Mouse (Mus musculus) liver, embryonic 12.5 days (tissue): ENCODE data around the gene Ephx3. TPM values are rescaled to one million over a fixed set of nuclear protein-coding genes. Genes with fewer than 3 reads are reported as not detected.

Source experiments
- ATAC-seq: fragments of 200-750 bp; cut with Nextera tagmentation; 2 replicates; pipeline ENCODE4 v1.8.0; 2017; ENCODE audit warnings: moderate number of reproducible peaks, mild to moderate bottlenecking, moderate library complexity
- H3K27ac ChIP-seq: fragments of 300-500 bp; sonication (generic); 2 replicates; pipeline ENCODE4 v1.5.1; 2016; ENCODE audit warnings: mild to moderate bottlenecking
- H3K27me3 ChIP-seq: fragments of 300-500 bp; sonication (generic); replicated peaks from 2 replicates; pipeline ENCODE4 v1.6.1; 2016; ENCODE audit warnings: mild to moderate bottlenecking, moderate library complexity
- H3K36me3 ChIP-seq: fragments of 300-500 bp; sonication (generic); 2 replicates; pipeline ENCODE4 v1.6.1; 2016; ENCODE audit warnings: mild to moderate bottlenecking, moderate library complexity
- H3K4me1 ChIP-seq: fragments of 300-500 bp; sonication (generic); 2 replicates; pipeline ENCODE4 v1.6.1; 2016
- H3K4me2 ChIP-seq: fragments of 300-500 bp; sonication (generic); 2 replicates; pipeline ENCODE4 v1.6.1; 2016; ENCODE audit warnings: mild to moderate bottlenecking, moderate library complexity
- H3K4me3 ChIP-seq: fragments of 300-500 bp; sonication (generic); 2 replicates; pipeline ENCODE4 v1.5.1; 2016; ENCODE audit warnings: mild to moderate bottlenecking, moderate library complexity
- H3K9ac ChIP-seq: fragments of 300-500 bp; sonication (generic); 2 replicates; pipeline ENCODE4 v1.6.1; 2016; ENCODE audit warnings: mild to moderate bottlenecking, moderate library complexity
- H3K9me3 ChIP-seq: fragments of 300-500 bp; sonication (generic); replicated peaks from 2 replicates; pipeline ENCODE4 v1.6.1; 2016; ENCODE audit warnings: mild to moderate bottlenecking, moderate library complexity
- WGBS: fragments of 180-500 bp; shearing (Covaris S2); methylation state at CpG from one replicate; pipeline ENCODE4 v1.1.7; 2016; ENCODE audit not compliant: insufficient replicate concordance; 5-methylcytosine and 5-hydroxymethylcytosine counted together
- polyA plus RNA-seq: library from polyadenylated mRNA; unstranded; fragments of >200 nt; fragmentation: Nextera tagmentation; extraction: Ambion mirVana; gene quantifications from 2 replicates; pipeline ENCODE4 v1.2.1, GENCODE M21; 2016

The Ephx3 gene
- polyA plus RNA-seq, 1 experiment from 2014 or later, result 0.10 TPM

DNA sequence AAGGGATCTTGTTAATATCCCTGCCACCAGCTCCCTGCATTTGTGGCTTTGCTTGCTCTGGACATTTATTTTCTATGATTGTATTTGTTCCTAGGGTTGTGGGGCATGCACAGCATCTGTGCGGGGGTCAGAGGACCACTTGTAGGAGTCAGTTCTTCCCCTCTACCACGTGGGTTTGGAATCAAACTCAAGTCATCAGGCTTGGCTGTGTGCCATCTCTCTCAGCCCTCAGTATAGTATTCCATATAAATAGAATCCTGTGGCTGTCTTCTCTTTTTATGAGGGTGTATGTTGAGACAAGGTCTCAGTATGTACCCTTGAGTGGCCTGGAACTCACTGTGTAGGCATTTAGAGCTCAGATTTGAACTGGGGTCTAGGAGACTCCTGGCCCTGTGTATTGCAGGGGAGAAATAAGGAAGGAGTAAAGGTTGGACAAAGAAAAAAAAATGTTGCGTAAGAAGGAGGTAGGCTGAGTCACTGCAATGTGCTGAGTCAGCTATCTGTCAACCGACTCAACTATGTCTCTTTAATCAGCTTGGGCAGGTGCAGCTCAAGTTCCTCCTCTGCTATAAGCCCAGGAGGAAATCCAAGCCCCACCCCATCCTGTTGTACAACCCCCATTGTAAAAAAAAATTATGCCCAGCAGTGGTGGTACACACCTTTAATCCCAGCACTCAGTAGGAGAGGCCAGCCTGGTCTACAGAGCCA, 19.7 kb downstream of the Ephx3 start:
- ATAC-seq, result peak; percentile 54; the same call in 1 of the 2 replicates

DNA sequence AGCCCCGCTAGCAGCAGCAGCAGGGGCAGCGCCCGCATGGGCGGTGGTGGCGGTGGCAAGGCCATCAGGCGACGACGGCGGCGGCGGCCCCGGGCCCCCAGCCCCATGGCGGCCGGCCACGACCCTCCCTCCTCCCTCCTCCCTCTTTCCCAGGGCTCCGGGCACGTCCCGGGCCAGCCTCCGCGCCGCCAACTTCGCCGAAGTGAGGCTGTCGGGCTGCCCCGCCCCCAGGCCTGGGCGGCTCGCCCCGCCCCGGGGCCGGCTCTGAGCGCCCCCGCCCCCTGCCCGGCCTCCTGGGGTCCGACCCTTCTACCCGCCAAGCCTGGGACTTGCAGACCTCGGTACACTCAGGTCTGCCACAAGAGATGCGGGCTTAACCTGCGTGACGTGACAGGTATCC, 22.7 kb downstream of the Ephx3 start, which contains the start of gene Notch3:
TSS of gene Notch3 (minus strand) at position 166 of the 400 bp plus-strand sequence.
- H3K9me3 ChIP-seq, result no peaks in the 10 kb centered on the region
- ATAC-seq, result peak; percentile 46
- WGBS, result 2% methylated on average over 39 of the region's 39 CpGs

More for the DNA sequence above, 19.7 kb downstream of the Ephx3 start:
- Histone ChIP-seq H3K4me3 (no peak overlapping the region), H3K4me2 (0 out of 2 replicates have a peak overlapping the region, but pooled peaks have one; percentile 6), H3K36me3 (no peaks in the 10 kb centered on the region), H3K27ac (no peak overlapping the region), H3K9ac (no peak overlapping the region), H3K9me3 (no peaks in the 10 kb centered on the region), H3K4me1 (peaks cover 40% of the 10 kb centered on the region), H3K27me3 (peaks cover 34% of the 10 kb centered on the region)
- WGBS, result 38% methylated on average over 4 of the region's 4 CpGs

DNA sequence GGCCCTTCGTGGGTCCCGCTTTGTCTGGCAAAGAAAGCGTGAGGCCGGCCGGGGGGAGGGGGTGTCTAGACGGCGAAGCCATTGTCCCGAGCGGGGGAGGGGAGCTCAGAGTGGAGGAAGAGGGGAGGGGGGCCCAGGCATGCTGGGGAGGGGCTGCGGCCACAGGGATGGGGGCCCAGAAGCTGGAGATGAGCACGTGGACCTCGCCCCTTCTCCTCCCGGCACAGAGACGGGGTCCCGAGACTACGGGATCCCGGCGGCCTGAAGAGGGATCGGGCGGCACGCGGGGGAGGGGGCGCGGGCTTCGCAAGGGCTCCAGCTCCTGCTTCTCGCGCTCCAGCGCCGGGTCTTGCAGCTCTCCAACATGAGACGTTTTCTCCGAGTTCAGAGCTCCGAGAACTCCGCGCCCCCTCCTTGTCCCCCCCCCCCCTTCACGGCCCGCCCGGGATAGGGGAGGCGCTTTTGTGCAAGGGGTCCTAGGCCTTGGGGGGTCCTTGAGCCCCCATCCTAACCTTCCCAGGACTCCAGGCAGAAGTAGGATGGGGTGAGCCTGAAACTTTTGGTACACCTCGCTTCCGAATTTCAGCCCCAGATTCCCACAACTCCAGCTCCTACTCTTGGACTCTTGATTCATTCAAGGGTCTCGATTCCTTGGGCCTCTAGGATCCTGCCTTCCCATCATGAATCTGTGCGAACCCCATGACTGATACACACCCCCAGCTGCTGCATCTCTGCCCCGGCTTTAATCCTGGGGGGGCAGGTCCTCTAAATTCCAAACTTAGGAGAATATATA, 23.4 kb downstream of the Ephx3 start:
- Histone ChIP-seq H3K4me2 (peak overlapping the region; percentile 90), H3K27ac (0 out of 2 replicates have a peak overlapping the region, but pooled peaks have one; percentile 10), H3K9ac (peak overlapping the region; percentile 49), H3K9me3 (no peaks in the 10 kb centered on the region), H3K4me3 (peak overlapping the region; percentile 57), H3K36me3 (no peaks in the 10 kb centered on the region), H3K4me1 (peaks cover 51% of the 10 kb centered on the region), H3K27me3 (peaks cover 71% of the 10 kb centered on the region)
- WGBS, result 1% methylated on average over 41 of the region's 43 CpGs
- no peak for ATAC-seq

More for the DNA sequence above, 22.7 kb downstream of the Ephx3 start, which contains the start of gene Notch3:
- H3K4me1 ChIP-seq, result peaks cover 51% of the 10 kb centered on the region
- peak within 1 kb of the TSS; percentile 57 for H3K4me3 ChIP-seq
- H3K9ac ChIP-seq, result peak within 1 kb of the TSS; percentile 52
- no peaks in the 10 kb centered on the region for H3K36me3 ChIP-seq
- peak within 1 kb of the TSS; percentile 90 for H3K4me2 ChIP-seq
- 0 out of 2 replicates have a peak within 1 kb of the TSS, but pooled peaks have one; percentile 10 for H3K27ac ChIP-seq
- peaks cover 64% of the 10 kb centered on the region for H3K27me3 ChIP-seq

- 13% methylated on average over 9 of the region's 9 CpGs for WGBS
Measured at GRCm38 (mm10) chr17:32165266-32165802, 24.0 kb downstream of the Ephx3 start.

DNA sequence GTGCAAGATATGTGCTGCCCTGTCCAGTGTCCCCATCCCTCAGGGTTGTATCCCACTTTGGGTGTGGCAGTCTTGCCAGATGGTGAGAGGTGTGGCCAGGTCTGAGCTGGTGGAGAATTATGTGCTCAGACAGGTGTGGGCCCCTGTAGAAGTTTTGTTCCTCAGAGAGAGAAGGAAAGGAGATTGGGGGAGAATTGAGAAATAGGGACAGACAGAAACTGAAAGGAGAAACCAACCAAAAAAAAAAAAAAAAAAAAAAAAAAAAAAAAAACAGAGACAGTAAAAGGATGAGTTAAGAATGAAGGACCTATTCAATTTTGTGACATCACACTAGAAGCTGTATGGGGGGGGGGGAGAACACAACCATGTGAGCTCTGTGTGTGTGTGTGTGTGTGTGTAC, 24.6 kb downstream of the Ephx3 start:
- H3K9ac ChIP-seq, result no peak overlapping the region
- ATAC-seq, result no peak
- no peak overlapping the region for H3K27ac ChIP-seq
- H3K4me1 ChIP-seq, result peaks cover 42% of the 10 kb centered on the region
- no peaks in the 10 kb centered on the region for H3K9me3 ChIP-seq
- H3K4me2 ChIP-seq, result no peak overlapping the region
- no peak overlapping the region for H3K4me3 ChIP-seq
- H3K27me3 ChIP-seq, result peaks cover 83% of the 10 kb centered on the region
- H3K36me3 ChIP-seq, result no peaks in the 10 kb centered on the region

More at GRCm38 (mm10) chr17:32165266-32165802, 24.0 kb downstream of the Ephx3 start:
- Histone ChIP-seq H3K27ac (0 out of 2 replicates have a peak overlapping the region, but pooled peaks have one; percentile 10), H3K4me1 (peaks cover 48% of the 10 kb centered on the region), H3K27me3 (peaks cover 78% of the 10 kb centered on the region), H3K9me3 (no peaks in the 10 kb centered on the region), H3K4me3 (peak overlapping the region; percentile 57), H3K9ac (peak overlapping the region; percentile 49; the same call in 1 of the 2 replicates), H3K4me2 (peak overlapping the region; percentile 90), H3K36me3 (no peaks in the 10 kb centered on the region)
- peak; percentile 48 for ATAC-seq

DNA sequence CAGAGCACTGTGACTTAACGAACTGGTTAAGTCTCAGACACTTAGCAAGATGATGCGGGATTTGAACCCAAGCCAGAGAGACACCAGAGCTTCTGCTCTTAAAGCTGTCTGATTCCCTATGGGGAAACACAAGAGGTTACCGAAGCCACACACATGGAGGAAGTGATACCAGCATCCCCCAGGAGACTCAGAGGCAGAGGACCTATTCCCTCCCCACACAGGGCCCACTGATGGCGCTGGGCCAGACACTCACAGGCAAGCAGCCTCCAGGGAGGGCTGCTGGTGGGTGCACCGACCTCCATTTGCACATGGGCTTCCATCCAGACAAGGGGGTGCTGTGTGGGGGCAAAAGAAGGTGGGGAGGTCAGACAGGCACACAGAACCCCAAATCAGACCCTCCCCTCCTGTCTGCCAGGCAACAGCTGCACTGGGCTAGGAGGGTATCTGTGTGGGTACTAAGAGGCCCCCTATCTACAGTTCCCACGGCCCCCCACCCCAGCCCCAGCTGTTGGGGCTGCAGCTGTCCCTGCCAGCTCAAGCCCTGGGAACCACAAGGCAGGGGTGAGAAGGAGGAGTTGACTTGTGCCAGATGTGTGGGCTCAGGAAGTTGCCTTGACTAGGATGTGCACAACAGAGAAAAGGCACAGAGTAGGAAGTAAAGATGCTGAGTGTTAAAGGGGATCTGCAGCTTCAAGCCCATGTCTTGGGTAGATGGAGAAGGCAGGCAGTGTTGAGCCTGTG, 25.3 kb downstream of the Ephx3 start:
- no peak for ATAC-seq
- Histone ChIP-seq H3K36me3 (no peaks in the 10 kb centered on the region), H3K4me2 (no peak overlapping the region), H3K9ac (no peak overlapping the region), H3K9me3 (no peaks in the 10 kb centered on the region), H3K27ac (no peak overlapping the region), H3K27me3 (peaks cover 90% of the 10 kb centered on the region), H3K4me3 (no peak overlapping the region), H3K4me1 (peaks cover 35% of the 10 kb centered on the region)
- 45% methylated on average over 6 of the region's 6 CpGs for WGBS

GRCm38 (mm10) chr17:32162112-32162850, 27.1 kb downstream of the Ephx3 start:
- no peak overlapping the region for H3K27ac ChIP-seq
- no peak for ATAC-seq
- no peak overlapping the region for H3K9ac ChIP-seq
- H3K27me3 ChIP-seq, result peaks cover 89% of the 10 kb centered on the region
- peak overlapping the region; percentile 40 for H3K4me3 ChIP-seq
- H3K36me3 ChIP-seq, result no peaks in the 10 kb centered on the region
- H3K9me3 ChIP-seq, result no peaks in the 10 kb centered on the region
- H3K4me1 ChIP-seq, result peaks cover 36% of the 10 kb centered on the region
- 3% methylated on average over 54 of the region's 58 CpGs for WGBS
- peak overlapping the region; percentile 71 for H3K4me2 ChIP-seq

GRCm38 (mm10) chr17:32160882-32161281, 28.5 kb downstream of the Ephx3 start:
- H3K27ac ChIP-seq, result no peak overlapping the region
- H3K9me3 ChIP-seq, result no peaks in the 10 kb centered on the region
- H3K4me3 ChIP-seq, result no peak overlapping the region
- H3K9ac ChIP-seq, result no peak overlapping the region
- WGBS, result 61% methylated on average over 4 of the region's 4 CpGs
- no peaks in the 10 kb centered on the region for H3K36me3 ChIP-seq
- peaks cover 23% of the 10 kb centered on the region for H3K4me1 ChIP-seq
- H3K27me3 ChIP-seq, result peaks cover 75% of the 10 kb centered on the region
- no peak overlapping the region for H3K4me2 ChIP-seq
- ATAC-seq, result no peak

GRCm38 (mm10) chr17:32158841-32159240, 30.5 kb downstream of the Ephx3 start:
- 55% methylated on average over 13 of the region's 13 CpGs for WGBS

DNA sequence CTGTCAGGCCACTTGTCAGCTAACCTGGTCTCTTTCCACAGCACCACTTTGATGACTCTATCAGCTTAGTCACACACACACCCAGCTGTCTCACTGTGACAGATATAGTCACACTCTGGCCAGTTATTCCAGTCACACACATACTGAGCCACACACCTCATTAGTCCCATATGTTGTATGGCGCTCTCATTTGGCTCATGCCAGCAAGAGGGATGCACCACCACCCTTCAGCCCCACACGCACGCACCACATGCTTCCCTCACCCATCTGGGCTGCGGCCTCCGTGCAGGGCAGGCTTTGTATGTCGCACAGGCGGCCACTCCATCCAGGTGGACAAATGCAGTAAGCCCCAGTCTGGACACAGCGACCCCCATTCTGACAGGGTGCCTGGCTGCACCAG, 42.6 kb downstream of the Ephx3 start:
- Histone ChIP-seq H3K27me3 (peaks cover 16% of the 10 kb centered on the region; the same call in 1 of the 2 replicates), H3K27ac (no peak overlapping the region), H3K4me2 (no peak overlapping the region), H3K4me1 (peaks cover 13% of the 10 kb centered on the region), H3K9me3 (no peaks in the 10 kb centered on the region), H3K9ac (no peak overlapping the region), H3K4me3 (no peak overlapping the region), H3K36me3 (0 out of 2 replicates have a peak, but pooled peaks cover 5% of the 10 kb centered on the region)
- ATAC-seq, result no peak
- WGBS, result 88% methylated on average over 8 of the region's 8 CpGs

More at GRCm38 (mm10) chr17:32158841-32159240, 30.5 kb downstream of the Ephx3 start:
- H3K9me3 ChIP-seq, result no peaks in the 10 kb centered on the region
- ATAC-seq, result no peak
- no peak overlapping the region for H3K4me3 ChIP-seq
- peaks cover 56% of the 10 kb centered on the region for H3K27me3 ChIP-seq
- H3K9ac ChIP-seq, result no peak overlapping the region
- peaks cover 11% of the 10 kb centered on the region for H3K4me1 ChIP-seq
- no peak overlapping the region for H3K4me2 ChIP-seq
- H3K27ac ChIP-seq, result no peak overlapping the region
- H3K36me3 ChIP-seq, result no peaks in the 10 kb centered on the region
